ENCODE assay signal across 24 mouse cellular contexts in genomic region chr2:180084565-180084964, GRCm38 (mm10). TPM values are rescaled to one million over a fixed set of nuclear protein-coding genes. Genes with fewer than 3 reads are reported as not detected.
"Had no signal": no experiment of that assay in that cellular context is flagged by ENCODE, and none has a peak within 500 bp of the region (broad histone marks: within the 10 kb centered on the region; RNA-seq: fewer than 3 reads in every experiment).

No protein-coding gene starts in this region.

- H3K27me3 ChIP-seq: midbrain, embryonic 13.5 days; neural tube, embryonic 13.5 days had no signal

- DNase-seq: kidney, adult 18-20 months; kidney, adult 9 months; kidney, postnatal 36 days; liver, embryonic 13.5 days; lung, adult 2 months; lung, postnatal 14 days; right cerebral cortex, adult 18-20 months; right cerebral cortex, postnatal 14 days; right cerebral cortex, postnatal 4 days; thymus, postnatal 25 days had no signal

- H3K4me2 ChIP-seq: liver, embryonic 13.5 days; midbrain, embryonic 13.5 days; neural tube, embryonic 13.5 days had no signal

- H3K4me1 ChIP-seq: liver, embryonic 13.5 days had no signal

- ATAC-seq: midbrain, embryonic 13.5 days; midbrain, embryonic 16.5 days had no signal

- H3K9me3 ChIP-seq: liver, embryonic 13.5 days; midbrain, embryonic 10.5 days; midbrain, embryonic 13.5 days; neural tube, embryonic 13.5 days had no signal

- H3K27ac ChIP-seq: liver, embryonic 13.5 days; midbrain, embryonic 10.5 days; midbrain, embryonic 13.5 days; neural tube, embryonic 13.5 days; stomach, postnatal 0 days had no signal

- H3K4me3 ChIP-seq: liver, embryonic 13.5 days; midbrain, embryonic 10.5 days; midbrain, embryonic 13.5 days; myocyte; neural tube, embryonic 13.5 days had no signal

- H3K9ac ChIP-seq: liver, embryonic 13.5 days; midbrain, embryonic 13.5 days; neural tube, embryonic 13.5 days had no signal

RNA-seq across cellular contexts. Expression of gene Hrh3, which starts 19.7 kb away (rescaled TPM):
- total RNA-seq: liver, adult 2 months; megakaryocyte progenitor cell, adult 5-6 weeks; monocyte, adult 5-6 weeks; neutrophil, adult 5-6 weeks had no signal
- polyA plus RNA-seq: kidney, embryonic 16.5 days; liver, adult 2 months; liver, embryonic 13.5 days; liver, embryonic 16.5 days; lung, embryonic 16.5 days; stomach, embryonic 14.5 days; stomach, postnatal 0 days had no signal
